Mouse (Mus musculus): ENCODE measurements around the gene Tgfb1i1.

The Tgfb1i1 gene

DNA sequence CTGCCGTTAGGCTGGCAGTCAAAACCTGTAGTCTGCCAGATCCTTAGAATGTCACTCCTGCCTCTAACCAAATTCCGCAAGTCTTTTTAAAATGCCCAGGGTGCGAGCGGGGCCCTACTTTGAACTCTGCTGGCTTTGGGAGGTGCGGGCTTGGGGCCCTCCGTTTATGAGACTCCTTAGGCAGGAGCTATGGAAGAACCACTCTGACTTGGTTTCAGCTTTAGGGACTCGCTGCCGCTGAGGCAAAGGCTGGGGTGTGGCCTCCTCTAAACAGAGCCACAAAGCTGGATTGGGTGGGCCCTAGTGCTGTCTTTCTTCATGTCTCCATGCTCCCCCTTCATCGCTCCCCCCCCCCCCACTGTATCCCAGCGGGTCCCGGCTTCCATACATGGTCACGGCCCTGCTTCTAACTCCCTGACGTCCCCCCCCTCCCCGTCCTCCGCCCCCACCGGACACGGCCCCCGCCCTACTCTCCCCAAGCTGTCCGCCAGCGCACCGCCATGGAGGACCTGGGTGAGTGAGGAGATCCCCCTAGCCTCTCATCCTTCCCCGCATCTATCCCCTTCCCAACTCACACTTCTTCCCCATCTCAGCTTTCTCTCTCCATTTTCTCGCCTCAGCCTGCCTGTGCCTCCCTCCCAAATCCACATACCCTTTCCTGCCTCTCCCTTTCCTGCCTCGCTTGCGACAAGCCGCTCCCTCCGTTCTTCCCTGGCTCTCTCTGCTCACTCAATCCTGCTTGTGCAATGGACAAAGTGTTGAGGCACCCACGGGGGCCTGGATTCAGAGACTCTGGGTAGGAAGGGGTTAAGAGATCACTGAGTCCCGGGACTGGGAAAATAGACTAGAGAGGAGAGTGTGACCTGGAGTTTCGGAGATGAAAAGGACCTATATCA lies at the start of gene Tgfb1i1:
Gene Tgfb1i1 (plus strand): TSS at position 317 of the 896 bp plus-strand sequence.
- in situ Hi-C loops (cut with MboI): no loop called here

DNA sequence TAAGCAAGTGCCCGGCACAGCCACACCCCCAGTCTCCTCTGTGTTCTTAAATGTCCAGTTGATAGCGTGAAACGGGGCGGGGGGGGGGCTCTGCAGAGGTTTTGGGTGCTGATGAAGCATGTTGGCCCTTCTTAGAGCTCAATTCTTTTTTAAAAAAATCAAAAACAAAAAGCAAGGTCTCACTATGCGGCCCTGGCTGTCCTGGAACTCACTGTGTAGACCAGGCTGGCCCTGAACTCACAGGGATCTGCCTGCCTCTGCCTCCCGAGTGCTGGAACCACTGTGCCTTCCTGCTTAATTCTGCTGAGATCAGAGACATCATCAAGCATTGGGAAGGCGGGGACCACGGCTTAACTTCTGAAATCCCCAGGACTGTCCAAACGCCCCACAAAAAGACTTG lies 45.0 kb upstream of the Tgfb1i1 start:
- in situ Hi-C loops (cut with MboI): loop anchor here (10.0 kb wide), 1 partner anchor 207 kb away; the partner anchor contains the start of gene Pycard

DNA sequence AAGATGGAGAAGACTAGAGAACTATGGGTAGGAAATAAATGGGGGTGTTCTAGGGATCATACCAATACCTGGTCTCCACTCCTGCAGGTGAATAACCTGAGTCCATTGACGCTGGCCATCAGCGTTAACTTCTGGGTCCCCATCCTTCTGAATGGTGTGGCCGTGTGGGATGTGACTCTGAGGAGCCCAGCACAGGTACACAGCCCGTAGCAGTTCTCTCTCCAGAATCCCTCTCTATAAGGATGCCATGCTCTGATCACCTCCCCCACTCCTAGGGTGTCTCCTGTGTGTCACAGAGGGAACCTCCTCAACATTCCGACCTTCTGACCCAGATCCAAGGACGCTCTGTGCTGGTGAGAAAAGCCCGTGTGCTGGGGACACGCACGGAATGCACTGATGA lies 43.5 kb upstream of the Tgfb1i1 start:
- in situ Hi-C loops (cut with MboI): loop anchor here (10.0 kb wide), 1 partner anchor 208 kb away; the partner anchor contains the start of gene Pycard

DNA sequence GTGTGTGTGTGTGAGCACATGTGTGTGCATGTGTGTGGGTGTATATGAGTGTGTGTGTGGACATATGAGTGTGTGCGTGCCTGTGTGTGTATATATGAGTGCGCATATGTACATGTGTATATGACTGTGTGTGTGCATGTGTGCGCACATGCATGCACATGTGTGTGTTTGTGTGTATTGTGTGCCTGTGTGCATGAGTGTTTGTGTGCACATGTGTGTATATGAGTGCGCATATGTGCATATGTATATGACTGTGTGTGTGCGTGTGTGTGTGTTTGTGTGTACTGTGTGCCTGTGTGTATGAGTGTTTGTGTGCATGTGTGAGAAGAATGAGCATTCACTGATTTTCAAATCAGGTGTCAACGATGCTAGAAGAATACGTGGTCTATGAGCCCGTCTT lies 42.4 kb upstream of the Tgfb1i1 start:
- in situ Hi-C loops (cut with MboI): loop anchor here (10.0 kb wide), 1 partner anchor 209 kb away; the partner anchor contains the start of gene Pycard

DNA sequence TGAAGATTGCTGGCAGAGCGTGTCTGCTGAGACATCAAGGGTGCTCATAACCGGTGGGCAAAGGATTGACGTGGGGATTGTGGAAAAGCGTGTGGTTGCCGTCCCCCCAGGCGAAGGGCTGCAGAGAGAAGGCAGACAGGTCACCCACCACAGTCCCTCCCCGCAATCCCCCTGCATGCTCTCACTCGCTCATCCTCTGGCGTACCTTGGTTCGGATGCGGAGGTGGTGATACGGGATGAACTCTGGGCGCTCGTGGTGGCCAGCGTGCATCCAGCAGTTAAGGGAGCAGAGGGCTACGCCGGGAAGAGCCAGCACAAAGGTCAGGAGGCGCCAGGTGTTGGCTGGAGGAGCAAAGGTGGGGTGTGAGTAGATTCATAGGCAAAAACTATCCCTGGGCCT lies 40.9 kb upstream of the Tgfb1i1 start:
- in situ Hi-C loops (cut with MboI): loop anchor here (5.0 to 10.0 kb wide), 2 partner anchors 103 to 211 kb away; partner anchors contain the start of gene Pycard

- in situ Hi-C loops (cut with MboI): loop anchor here (5.0 to 10.0 kb wide), 2 partner anchors 104 to 211 kb away; partner anchors contain the start of gene Pycard
Measured at GRCm38 (mm10) chr7:128206152-128206551, 40.5 kb upstream of the Tgfb1i1 start, which contains the start of gene Cox6a2. Cox6a2 (minus strand) TSS chr7:128206387.

- in situ Hi-C loops (cut with MboI): loop anchor here (5.0 to 10.0 kb wide), 2 partner anchors 106 to 213 kb away; partner anchors contain the start of gene Pycard
Measured at GRCm38 (mm10) chr7:128208187-128208586, 38.4 kb upstream of the Tgfb1i1 start.

GRCm38 (mm10) chr7:128209826-128210225 lies 36.8 kb upstream of the Tgfb1i1 start:
- in situ Hi-C loops (cut with MboI): loop anchor here (5.0 to 10.0 kb wide), 2 partner anchors 108 to 215 kb away; partner anchors contain the start of gene Pycard

DNA sequence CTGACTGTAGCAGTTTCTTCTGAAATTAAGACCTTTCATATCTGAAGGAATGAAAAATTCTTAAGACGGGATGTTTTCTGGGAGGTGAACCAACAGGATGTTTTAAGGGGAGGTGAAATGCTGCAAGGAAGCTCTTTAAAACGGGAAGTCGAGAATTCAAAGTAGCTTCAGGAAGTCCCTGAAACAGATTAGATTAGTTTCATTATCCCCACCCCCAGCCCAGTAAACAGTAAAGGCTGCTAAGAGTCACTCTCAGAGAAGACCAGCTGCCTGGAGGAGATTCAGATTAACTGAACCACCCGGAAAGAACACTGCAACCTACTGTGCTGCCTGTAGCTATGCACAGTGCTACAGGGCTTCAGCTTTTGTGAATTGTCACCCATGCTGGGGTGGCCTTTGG lies 26.7 kb upstream of the Tgfb1i1 start:
- in situ Hi-C loops (cut with MboI): no loop called here

- in situ Hi-C loops (cut with MboI): no loop called here
Measured at GRCm38 (mm10) chr7:128220936-128221335, 25.7 kb upstream of the Tgfb1i1 start.

DNA sequence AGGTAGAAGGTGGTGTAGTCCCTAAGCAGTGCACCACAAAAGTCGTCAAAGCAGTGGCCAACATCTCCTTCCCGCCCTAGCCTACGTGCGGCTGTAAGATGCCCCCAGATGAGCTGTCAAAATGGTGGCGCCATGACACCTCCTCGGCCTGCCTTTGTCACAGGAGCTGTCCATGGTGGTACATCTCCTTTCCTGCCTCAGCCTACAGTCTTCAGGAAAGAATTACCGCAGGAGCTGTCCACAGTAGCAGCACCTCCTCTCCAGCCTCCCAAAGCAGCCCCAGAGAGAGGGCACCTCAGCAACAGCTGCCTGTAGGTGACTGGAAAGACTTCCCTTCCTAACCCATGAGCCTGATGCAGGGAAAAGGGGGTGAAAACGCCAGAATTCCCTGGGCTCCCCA lies 14.9 kb upstream of the Tgfb1i1 start:
- in situ Hi-C loops (cut with MboI): no loop called here

GRCm38 (mm10) chr7:128234796-128235195 lies 11.8 kb upstream of the Tgfb1i1 start:
- in situ Hi-C loops (cut with MboI): no loop called here

DNA sequence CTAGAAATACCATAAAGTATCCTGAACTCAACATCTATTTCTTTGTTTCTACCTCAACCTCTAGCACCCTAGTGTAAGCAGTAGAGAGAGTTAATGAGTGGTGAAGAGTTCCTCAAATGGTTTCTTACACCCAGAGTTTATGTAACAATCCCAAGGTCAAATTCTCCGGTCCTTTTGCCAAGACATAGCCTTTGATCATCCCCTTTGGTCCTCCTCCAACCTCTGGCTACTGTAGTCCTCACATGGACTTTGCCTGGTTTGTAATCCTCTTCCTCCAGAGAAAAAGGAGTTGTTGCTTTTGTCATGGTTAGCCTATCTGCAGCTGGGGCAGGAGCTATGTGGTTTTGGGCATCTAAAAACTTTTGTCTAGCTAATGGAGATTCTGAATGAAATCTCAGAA lies 11.1 kb upstream of the Tgfb1i1 start:
- in situ Hi-C loops (cut with MboI): no loop called here

DNA sequence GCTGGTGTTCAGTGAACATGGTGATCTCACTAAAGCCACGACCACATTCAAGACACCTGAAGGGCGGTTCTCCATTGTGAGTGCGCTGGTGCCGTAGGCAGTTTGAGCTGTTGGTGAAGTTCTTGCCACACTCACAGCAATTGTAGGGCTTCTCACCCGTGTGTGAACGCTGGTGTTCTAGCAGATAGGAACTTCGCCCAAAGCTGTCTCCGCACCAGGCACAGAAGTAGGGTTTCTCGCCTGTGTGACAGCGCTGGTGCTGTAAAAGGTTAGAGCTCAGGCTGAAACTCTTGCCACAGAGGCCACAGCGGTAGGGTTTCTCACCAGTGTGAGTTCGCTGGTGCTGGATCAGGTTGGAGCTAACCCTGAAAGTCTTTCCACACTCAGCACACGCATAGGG lies 10.2 kb upstream of the Tgfb1i1 start:
- in situ Hi-C loops (cut with MboI): no loop called here

DNA sequence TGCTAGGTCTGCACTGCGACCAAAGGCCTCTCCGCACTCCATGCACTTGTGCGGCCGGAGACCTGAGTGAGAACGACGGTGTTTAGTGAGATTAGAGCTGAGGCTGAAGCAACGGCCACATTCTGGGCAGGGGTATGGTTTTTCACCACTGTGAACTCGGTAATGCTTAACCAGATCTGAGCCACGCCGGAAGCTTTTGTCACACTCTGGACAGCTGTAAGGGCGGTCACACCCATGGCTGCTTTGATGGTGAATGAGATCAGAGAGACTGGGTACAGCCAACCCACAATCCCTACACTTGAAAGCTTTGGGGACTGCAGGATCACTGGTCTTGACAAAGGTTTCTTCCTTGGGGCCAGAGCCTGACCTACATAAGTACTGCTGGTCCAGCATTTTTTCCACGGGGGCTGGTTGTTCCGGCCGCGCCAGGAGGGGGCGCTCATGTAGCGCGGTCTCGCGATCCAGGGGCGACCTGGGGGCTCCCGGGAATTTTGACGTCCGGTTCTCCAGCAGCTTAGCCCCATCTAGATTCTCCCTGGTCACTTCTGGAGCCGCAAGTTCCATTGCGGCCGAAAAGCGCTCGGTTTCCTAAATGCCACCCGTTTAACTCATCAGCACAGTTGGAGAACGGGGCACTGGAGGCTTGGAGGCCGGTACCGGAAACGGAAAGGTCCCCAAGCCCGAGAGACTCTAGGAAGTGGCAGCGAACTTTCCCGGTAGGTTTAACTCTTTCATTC lies 9.6 kb upstream of the Tgfb1i1 start, which contains the start of gene Armc5:
Gene Armc5 (plus strand): TSS at position 487 of the 737 bp plus-strand sequence.
- in situ Hi-C loops (cut with MboI): no loop called here

GRCm38 (mm10) chr7:128237593-128237926 lies 9.1 kb upstream of the Tgfb1i1 start:
- in situ Hi-C loops (cut with MboI): no loop called here

DNA sequence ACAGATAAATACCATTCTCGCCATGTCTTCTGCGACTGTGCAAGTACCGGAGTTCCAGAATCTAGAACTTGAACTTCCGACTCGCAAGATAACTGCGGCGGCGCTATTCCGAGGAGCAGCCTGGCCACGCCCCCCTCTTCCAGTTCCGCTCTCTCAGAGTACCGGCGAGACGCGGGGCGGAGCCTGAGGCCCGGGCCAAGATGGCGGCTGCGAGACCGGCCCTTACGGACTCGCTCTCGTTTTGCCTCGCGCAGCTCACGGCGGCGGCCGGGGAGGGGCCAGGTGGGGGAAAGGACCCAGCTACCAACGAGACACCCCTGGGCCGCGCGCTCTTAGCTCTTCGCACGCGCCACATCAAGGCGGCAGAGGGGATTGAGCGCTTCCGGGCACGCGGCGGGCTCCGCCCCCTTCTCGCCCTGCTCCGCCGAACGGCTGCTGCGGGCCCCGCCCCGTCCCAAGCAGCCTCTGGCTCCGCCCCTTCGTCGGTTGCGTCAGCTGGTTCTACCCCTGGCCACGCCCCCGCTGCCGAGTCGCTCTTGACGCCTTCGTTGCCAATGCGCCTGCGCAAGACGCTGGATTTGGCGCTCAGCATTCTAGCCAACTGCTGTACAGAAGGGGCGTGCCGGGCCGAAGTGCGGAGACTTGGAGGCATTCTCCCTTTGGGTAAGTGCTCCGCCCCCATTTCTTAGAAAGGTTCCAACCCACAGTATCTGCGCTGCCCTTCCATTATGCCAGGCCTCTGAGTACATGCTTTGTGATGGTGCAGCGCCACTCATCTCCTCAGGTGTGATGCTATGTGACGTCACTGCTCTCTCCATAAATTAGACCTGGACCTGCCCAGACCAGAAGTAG lies 8.5 kb upstream of the Tgfb1i1 start, which contains the start of gene 9130023H24Rik:
Gene 9130023H24Rik (minus strand): TSS at position 105 of the 852 bp plus-strand sequence.
- in situ Hi-C loops (cut with MboI): no loop called here

DNA sequence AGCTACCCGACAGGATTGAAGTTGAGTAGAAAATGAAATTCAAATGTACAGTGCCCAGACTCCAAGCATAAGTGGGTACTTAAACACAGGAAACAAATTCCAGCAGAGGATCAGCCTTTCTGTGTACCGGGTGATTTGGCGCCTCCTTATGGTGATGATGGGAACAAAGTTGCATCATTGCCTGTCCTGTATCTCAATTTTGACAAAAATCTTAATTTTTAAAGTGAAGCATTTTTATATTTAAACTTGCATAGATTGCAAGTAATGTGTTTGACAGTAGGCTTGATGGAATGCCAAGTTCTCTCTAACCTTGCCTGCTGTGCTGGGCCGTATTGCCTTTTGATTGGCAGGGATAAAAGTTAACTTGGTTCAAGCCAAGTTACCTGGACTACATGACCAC lies 7.6 kb upstream of the Tgfb1i1 start:
- in situ Hi-C loops (cut with MboI): no loop called here

GRCm38 (mm10) chr7:128240131-128240784 lies 6.4 kb upstream of the Tgfb1i1 start:
- in situ Hi-C loops (cut with MboI): no loop called here

DNA sequence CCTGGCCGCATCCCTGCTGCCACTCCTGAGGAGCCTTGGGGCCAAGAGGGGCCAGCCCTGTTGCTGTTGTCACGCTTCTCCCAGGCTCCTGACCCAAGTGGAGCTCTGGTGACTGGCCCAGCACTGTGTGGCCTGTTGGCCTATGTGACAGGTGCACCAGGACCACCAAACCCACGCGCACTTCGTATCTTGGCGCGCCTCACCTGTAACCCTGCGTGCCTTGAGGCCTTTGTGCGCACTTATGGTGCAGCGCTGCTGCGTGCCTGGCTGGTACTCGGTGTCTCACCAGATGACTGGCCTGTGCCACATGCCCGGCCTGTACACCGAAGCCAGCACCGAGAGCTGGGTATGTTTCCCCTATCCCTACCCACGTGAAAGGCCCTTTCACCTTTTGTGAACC lies 4.3 kb upstream of the Tgfb1i1 start:
- in situ Hi-C loops (cut with MboI): no loop called here

DNA sequence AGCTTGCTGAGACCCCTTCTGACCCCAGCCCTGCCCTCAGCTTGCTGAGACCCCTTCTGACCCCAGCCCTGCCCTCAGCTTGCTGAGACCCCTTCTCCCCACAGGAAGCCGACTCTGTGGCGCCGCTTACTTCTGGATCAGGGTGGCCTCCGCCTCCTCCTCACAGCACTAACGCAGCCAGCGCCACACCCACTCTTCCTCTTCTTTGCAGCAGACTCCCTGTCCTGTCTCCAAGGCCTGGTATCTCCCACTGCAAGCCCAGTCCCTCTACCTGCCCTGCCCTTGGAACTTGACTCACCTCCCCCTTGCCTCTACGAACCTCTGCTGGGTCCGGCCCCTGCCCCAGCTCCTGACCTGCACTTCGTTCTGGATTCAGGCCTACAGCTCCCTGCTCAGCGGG lies 2.7 kb upstream of the Tgfb1i1 start:
- in situ Hi-C loops (cut with MboI): no loop called here
